Mouse (Mus musculus): ENCODE data around the gene Glrx2.
"Not testable (repeated sequence)": the region's sequence is repeated elsewhere in the genome, so short reads cannot be mapped to it uniquely, and the experiment has no call there.

Gene Glrx2

DNA sequence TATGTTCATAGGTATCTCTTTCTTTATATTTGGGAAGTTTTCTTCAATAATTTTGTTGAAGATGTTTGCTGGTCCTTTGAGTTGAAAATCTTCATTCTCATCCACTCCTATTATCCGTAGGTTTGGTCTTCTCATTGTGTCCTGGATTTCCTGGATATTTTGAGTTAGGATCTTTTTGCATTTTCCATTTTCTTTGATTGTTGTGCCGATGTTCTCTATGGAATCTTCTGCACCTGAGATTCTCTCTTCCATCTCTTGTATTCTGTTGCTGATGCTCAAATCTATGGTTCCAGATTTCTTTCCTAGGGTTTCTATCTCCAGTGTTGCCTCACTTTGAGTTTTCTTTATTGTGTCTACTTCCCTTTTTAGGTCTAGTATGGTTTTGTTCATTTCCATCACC is at the start of gene Glrx2:
Glrx2 (plus strand) TSS at position 301 of the 400 bp plus-strand sequence.
- not testable (repeated sequence) for DNase-seq

DNA sequence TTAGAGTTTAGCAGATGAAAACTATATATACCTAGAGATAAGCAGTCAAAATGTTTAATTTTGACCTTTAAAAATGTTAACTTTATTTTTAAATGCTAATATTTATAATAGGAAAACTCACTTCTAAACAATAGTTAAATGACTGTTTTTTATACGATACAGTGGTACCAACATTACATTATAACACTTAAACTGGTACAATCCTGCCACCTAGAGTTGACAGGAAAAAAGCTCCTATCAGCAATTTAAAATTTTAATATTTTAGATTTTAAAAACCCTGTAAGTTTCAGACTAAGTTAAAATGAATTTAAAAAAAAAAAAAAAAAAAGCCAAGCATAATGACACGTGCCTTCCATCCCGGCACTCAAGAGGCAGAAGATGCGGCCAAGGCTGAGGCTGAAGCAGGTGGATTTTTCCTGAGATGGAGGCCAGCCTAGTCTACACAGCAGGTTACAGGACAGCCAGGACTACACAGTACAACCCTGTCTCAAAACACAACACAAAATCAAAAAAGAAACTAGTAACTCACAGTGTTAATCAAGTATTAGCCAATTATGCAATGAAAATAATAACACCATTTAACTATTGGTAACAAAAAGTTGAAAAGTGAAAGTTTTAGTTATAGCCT is 40.3 kb upstream of the Glrx2 start:
- DNase-seq = no peak

DNA sequence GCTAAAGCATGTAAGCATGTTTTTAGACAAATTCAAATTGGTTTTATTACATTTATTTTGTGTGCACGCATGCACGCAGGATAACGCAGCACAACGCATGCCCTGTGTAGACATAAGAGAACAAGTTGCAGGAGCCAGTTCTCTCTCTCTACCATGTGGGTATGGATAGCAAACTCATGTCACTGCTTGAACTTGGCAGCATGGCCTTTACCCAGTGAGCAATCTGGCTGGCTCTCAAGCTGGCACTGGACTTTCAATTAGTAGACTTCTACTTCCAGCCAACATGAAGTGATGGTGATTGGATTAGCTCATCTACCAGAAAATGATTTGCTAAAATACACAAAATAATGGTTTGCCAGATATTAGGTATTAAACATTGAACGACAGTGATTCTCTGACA is 35.0 kb upstream of the Glrx2 start:
- DNase-seq = no peak

DNA sequence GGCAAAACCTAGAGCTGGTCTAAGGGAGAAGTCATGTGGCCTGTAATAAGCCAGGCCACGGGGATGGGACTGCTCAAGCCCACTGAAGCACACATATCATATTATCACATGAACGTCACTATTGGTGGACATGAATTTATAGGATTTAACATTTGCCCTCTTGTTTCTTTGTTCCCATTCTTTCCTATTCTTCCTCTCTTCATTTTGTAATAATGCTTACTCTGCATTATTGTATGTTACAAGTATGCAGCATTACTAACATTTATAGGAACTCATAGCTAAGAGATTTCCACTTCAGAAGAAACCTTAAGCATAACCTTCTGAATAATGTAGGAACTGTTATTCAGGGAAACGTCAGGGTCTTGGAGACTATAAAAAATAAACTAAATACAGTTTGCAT is 31.3 kb upstream of the Glrx2 start:
- no peak for DNase-seq

DNA sequence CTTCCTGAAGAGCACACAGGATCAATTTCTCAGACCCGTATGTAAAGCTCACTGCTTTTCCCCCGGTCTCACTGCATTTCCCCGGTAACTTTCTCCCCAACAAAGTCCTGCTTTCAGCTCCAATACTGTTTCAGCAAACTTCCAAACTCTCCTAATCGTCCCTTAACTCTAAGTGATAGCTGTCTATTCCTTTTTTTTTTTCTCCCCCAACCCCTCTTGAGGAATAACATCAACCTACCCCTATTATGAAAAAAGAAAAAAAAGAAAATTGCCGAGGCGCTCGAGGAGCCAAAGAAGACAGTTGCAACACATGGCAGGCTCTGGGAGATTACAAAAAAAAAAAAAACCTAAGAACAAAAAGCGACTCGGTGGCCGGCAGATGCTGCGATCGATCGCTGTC is 14.4 kb upstream of the Glrx2 start:
- no peak for DNase-seq

DNA sequence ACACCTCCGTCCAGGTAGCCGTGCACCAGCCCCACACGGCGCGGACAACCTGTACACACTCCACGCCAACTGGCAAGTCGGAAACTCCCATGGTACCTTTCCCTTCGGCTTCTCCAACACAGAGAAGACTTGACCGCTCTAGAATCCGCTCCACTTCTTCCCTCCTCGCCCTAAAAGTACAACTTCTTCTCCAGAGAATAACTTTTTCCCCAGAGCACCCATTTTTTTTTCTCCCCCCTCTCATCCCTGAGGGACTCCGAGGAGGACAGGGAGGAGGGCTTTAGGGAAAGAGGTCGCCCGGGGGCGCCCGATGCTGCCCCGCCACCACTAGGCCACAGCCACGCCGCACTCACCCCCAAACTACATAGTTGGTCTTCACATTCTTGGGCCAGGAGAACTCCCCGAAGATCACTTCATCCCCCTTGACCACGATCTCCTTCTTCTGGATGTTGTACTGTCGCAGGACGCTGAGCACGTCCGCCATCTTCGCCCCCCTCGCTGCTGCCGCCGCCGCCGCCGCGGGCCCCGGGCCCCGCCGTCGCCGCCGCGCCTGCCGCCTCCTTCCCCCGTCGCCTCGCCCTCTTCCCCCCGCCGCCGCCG is 13.9 kb upstream of the Glrx2 start:
- DNase-seq = peak; percentile 47 to 65

GRCm38 (mm10) chr1:143702741-143703262 is 13.3 kb upstream of the Glrx2 start, which contains the start of gene Cdc73:
Cdc73 (minus strand) TSS chr1:143702893.
- peak; percentile 92 to 96 for DNase-seq

DNA sequence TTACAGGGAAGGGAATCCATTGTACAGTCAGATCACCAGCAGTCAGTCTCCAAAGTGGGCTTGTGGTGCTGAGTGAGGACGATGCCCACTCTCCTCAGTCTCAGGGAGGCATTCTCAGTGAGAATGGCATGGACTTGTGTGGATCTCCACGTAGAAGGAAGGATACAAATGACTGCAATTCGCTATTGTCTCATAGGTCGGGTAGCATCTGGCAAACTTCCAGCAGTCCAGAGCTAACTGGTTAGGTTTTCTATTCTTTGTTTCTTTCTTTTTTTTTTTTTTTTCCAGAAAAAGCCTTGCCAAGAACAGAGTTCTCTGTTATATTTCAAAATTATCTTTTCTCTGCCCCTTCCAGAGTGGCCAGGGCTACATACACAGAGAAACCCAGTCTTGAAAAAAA is 9.1 kb upstream of the Glrx2 start:
- DNase-seq = peak in 1 of 2 experiments; percentile 9

DNA sequence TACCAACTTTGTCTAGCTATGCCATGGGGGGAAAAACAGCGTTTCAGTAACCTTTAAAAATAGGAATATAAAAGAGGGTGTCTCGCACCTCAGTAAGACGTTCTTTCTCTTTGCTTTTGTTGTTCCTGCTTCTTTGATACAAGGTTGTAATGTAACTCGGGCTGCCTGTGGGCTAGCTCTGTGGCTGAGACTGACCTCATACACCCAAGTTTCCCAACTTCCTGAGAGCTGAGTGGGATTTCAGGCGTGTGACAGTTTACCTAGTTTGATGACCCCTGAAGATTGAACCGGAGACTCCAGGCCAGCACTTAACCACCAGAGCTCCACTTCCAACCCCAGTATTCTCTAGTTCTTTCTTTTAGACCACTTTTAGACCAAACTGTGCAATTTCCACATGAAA is 7.8 kb upstream of the Glrx2 start:
- DNase-seq = no peak

GRCm38 (mm10) chr1:143709966-143710626 is 6.0 kb upstream of the Glrx2 start:
- no peak for DNase-seq

- no peak for DNase-seq
Measured at GRCm38 (mm10) chr1:143710627-143710976, 5.5 kb upstream of the Glrx2 start.

GRCm38 (mm10) chr1:143724456-143725064 is 8.4 kb downstream of the Glrx2 start:
- DNase-seq = no peak

- no peak for DNase-seq
Measured at GRCm38 (mm10) chr1:143727701-143728445, 11.7 kb downstream of the Glrx2 start.

DNA sequence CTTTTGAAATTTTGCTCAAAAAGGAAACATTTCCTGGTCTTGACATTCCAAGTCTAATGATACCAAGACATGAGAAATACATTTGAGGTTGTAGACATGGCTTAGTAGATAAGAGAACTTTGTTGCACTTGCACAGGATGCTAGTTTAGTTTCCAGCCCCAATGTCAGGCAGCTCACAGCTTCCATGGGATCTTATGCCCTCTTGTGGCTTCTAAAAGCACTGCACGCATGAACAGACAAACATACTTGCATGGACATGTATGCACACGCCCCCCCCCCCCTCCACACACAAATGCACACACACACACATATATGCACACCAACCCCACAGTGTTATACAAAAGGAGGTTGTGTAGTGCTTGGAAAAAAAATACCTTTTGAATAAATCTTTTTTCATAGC is 14.8 kb downstream of the Glrx2 start:
- peak in 1 of 2 experiments; percentile 6 for DNase-seq

DNA sequence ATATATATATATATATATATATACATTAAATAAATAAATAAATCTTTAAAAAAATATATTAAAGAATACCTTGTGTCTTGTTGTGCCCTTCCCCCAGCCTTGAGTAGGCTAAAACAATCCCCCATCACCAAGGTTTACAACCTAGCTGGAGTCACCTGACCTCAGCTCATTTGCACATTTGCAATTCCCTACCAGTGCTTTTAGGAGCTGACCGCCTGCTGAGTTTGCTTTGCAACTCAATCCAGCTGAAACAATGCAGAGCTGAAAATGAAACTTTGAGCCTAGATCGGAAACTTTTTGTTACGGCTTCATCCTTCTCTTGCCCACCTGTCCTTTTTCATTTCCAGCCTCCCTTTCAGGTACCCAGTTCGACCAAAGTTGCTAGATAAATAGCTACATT is 15.6 kb downstream of the Glrx2 start:
- no peak for DNase-seq

- DNase-seq = no peak
Measured at GRCm38 (mm10) chr1:143733914-143734410, 17.8 kb downstream of the Glrx2 start.

GRCm38 (mm10) chr1:143738811-143739210 is 22.7 kb downstream of the Glrx2 start:
- no peak for DNase-seq

- DNase-seq = peak; percentile 94 to 96
Measured at GRCm38 (mm10) chr1:143739361-143740350, 23.5 kb downstream of the Glrx2 start.

GRCm38 (mm10) chr1:143740581-143740980 is 24.4 kb downstream of the Glrx2 start:
- DNase-seq = no peak

DNA sequence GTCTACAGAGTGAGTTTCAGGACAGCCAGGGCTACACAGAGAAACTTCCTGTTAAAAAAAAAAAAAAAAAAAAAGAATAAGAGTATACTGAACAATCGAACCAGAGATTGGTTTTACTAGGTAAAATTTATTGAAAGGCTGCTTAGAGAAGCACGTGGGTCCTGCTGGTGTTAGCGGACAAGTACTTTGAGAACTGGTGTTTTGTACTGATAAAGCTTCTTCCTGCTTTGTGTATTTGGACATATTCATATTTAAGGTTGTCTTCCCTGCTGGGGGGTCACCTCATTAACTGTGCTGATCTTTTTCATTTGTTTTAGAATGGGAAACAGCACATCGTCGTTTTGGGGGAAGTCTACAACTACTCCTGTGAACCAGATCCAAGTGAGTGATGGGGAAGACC is 25.2 kb downstream of the Glrx2 start:
- DNase-seq = no peak

DNA sequence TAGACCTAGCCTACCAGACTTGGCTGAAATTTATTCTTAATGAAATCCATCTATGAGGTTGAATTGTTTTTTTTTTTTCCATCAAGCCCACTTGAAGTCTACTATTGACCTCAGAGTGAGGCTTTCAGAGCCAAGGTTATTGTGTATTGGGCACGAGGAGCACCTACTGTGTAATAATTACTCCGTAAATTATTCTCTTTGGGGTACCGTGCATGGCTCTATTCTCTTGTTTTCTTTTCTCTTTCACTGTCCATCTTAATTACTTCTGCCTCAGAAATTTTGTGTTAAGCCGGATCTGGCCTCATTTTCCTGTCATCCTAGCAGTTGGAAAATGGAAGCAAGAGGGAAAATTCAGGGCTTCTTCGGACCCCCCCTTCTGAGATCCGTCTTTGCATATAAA is 26.0 kb downstream of the Glrx2 start:
- DNase-seq = no peak

Data from kidney, postnatal 25 days (tissue).